Mouse (Mus musculus): ENCODE measurements at regions not wholly inside any gene's neighbourhood (a gene's known extent, or its start where the extent isn't known, plus 50 kb on each side); places are given as distances from the start of the nearest gene placed in this dataset.

DNA sequence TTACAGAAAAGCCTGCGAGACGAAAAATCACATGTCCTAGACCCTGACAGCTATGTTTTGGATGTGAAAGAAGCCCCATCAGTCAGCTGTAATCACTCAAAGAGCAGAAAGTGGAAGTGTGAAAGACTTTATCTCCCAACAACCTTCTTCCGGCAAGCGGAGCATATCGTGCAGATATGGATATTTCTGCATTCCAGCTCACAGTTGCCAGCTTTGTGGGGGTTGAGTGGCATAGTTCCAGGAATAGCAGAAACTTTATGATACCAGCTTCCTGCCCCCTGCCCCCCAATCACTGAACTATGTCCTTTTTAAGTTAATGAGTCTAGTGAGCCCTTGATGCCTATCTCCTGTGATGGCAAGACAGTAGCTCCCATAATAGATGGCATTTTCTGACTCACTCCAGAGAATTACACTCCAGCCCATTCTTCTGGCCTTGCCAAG is 72.9 kb upstream of the Spred1 start:
- TF ChIP-seq CTCF (IDR thresholded peaks at IDR 0.05; ENCODE audit: borderline replicate concordance, insufficient read depth, low read length) (no peak), POLR2A (IDR thresholded peaks at IDR 0.05; ENCODE audit: low read depth, low read length) (no peak)

All from embryonic fibroblast, embryonic 13.5 days (primary cell).